Mouse (Mus musculus): Measurements from ENCODE around the gene Ankrd26.

- no peak for TF ChIP-seq CTCF (IDR thresholded peaks at IDR 0.05; ENCODE audit: low read depth)
- no peak for TF ChIP-seq EP300 (IDR thresholded peaks at IDR 0.05; ENCODE audit: low read depth)
Observed at GRCm38 (mm10) chr6:118477875-118478785, 83.9 kb downstream of the Ankrd26 start.

Measured in liver, embryonic 14.5 days (tissue).